Comparison of ENCODE assay signal across 16 mouse cellular contexts in genomic region chr11:40715524-40715923, GRCm38 (mm10). TPM values are rescaled to one million over a fixed set of nuclear protein-coding genes. Genes with fewer than 3 reads are reported as not detected.
DNase-seq lines count a peak whose midpoint lies in the region; TF ChIP-seq lines count a peak whose summit lies in the region.
"Had no signal": no experiment of that assay in that cellular context is flagged by ENCODE, and none has a peak within 500 bp of the region (broad histone marks: within the 10 kb centered on the region; RNA-seq: fewer than 3 reads in every experiment).

No protein-coding gene starts in this region.

- TF ChIP-seq POLR2A in kidney, adult 2 months (IDR thresholded peaks at IDR 0.05; ENCODE audit: low read depth, low read length) = no peak

- no peak overlapping the region for H3K4me3 ChIP-seq in kidney, adult 2 months (ENCODE audit: insufficient read depth, low read depth, low read length)
- H3K4me3 ChIP-seq: forebrain, embryonic 13.5 days; heart, embryonic 13.5 days; hindbrain, embryonic 12.5 days had no signal

- 0 out of 2 replicates have a peak, but pooled peaks have one; percentile 12 for TF ChIP-seq CTCF in kidney, adult 2 months (conservative IDR thresholded peaks at IDR 0.05; ENCODE audit: insufficient read depth, insufficient read length, low read depth, low read length)

- H3K4me1 ChIP-seq in kidney, adult 2 months (ENCODE audit: control insufficient read depth, insufficient read depth, low read length) = no peaks in the 10 kb centered on the region
- H3K4me1 ChIP-seq: forebrain, embryonic 13.5 days; heart, embryonic 13.5 days; hindbrain, embryonic 12.5 days had no signal

- DNase-seq in kidney, adult 2 months = no peak
- DNase-seq in kidney, adult 9 months = no peak
- peak; percentile 49 to 51 for DNase-seq in right cerebral cortex, postnatal 10 days (ENCODE audit: low spot score in 2 of 2)
- no peak for DNase-seq in right cerebral cortex, postnatal 14 days
- peak; percentile 40 for DNase-seq in NIH3T3 (ENCODE audit: low read depth)
- DNase-seq in mesoderm, embryonic 11.5 days (ENCODE audit: low read depth, low spot score) = peak; percentile 7
- DNase-seq in adrenal gland, postnatal 4 days (ENCODE audit: low spot score in 2 of 2) = no peak
- DNase-seq in left cerebral cortex, adult 8-10 months (ENCODE audit: low spot score in 2 of 2) = no peak
- DNase-seq: cerebellum, postnatal 14 days; gastrocnemius, postnatal 14 days; kidney, adult 8-10 months; lung, postnatal 10 days; midbrain, embryonic 14.5 days had no signal

- WGBS in kidney, adult 2 months = 92% methylated on average over 5 of the region's 5 CpGs

- no peak overlapping the region for H3K27ac ChIP-seq in kidney, adult 2 months (ENCODE audit: insufficient read depth, low read depth, low read length)
- H3K27ac ChIP-seq: forebrain, embryonic 13.5 days; heart, embryonic 13.5 days; hindbrain, embryonic 12.5 days had no signal

- H3K36me3 ChIP-seq in kidney, adult 2 months (ENCODE audit: control insufficient read depth, insufficient read depth, low read length) = no peaks in the 10 kb centered on the region

- H3K27me3 ChIP-seq in kidney, adult 2 months (replicated peaks; ENCODE audit: control insufficient read depth, insufficient read depth, low read length) = no peaks in the 10 kb centered on the region
- H3K27me3 ChIP-seq: forebrain, embryonic 13.5 days; heart, embryonic 13.5 days; hindbrain, embryonic 12.5 days had no signal

RNA-seq across cellular contexts. Expression of gene Hmmr, which starts 17.7 kb away (rescaled TPM):
- polyA plus RNA-seq in kidney, adult 2 months (2012; rRNA removed) = 0.31 and 0.35 TPM in 2 replicates
- total RNA-seq in adrenal gland, postnatal 4 days (2021) = 10 to 100 TPM; 13.0 to 14.3 TPM
- under 1 TPM; 0.32 to 0.49 (median 0.42) TPM for total RNA-seq in left cerebral cortex, adult 8-10 months (2022)

RNA-seq across cellular contexts. Expression of gene Nudcd2, which starts 17.9 kb away (rescaled TPM):
- polyA plus RNA-seq in kidney, adult 2 months (2012; rRNA removed) = 7.5 and 9.7 TPM in 2 replicates
- 10 to 100 TPM; 41.6 to 48.3 TPM for total RNA-seq in adrenal gland, postnatal 4 days (2021)
- total RNA-seq in left cerebral cortex, adult 8-10 months (2022) = 10 to 100 TPM; 15.9 to 22.0 (median 18.8) TPM

RNA-seq across cellular contexts. Expression of gene Mat2b, which starts 20.5 kb away (rescaled TPM):
- polyA plus RNA-seq in kidney, adult 2 months (2012; rRNA removed) = 51.7 and 57.2 TPM in 2 replicates
- 100 to 1,000 TPM; 106 to 109 TPM for total RNA-seq in adrenal gland, postnatal 4 days (2021)
- total RNA-seq in left cerebral cortex, adult 8-10 months (2022) = 100 to 1,000 TPM; 149 to 173 (median 160) TPM

RNA-seq across cellular contexts. Expression of gene Ccng1, which starts 39.6 kb away (rescaled TPM):
- polyA plus RNA-seq in kidney, adult 2 months (2012; rRNA removed) = 24.6 and 29.1 TPM in 2 replicates
- 10 to 100 TPM; 47.3 to 47.7 TPM for total RNA-seq in adrenal gland, postnatal 4 days (2021)
- total RNA-seq in left cerebral cortex, adult 8-10 months (2022) = 10 to 100 TPM; 61.2 to 67.9 (median 66.6) TPM

Comparison
In these comparisons a context has a peak if more than half of its experiments do, and no peak if none do; other contexts are left out.
1. DNase-seq: peak in right cerebral cortex, postnatal 10 days (2 of 2), NIH3T3 (single experiment) and mesoderm, embryonic 11.5 days (single experiment); none in kidney, adult 2 months (single experiment), kidney, adult 9 months (single experiment), right cerebral cortex, postnatal 14 days (single experiment), adrenal gland, postnatal 4 days (0 of 2) and left cerebral cortex, adult 8-10 months (0 of 2).
2. RNA of gene Hmmr, which starts 17.7 kb away (total RNA-seq): 13.0 to 14.3 TPM in adrenal gland, postnatal 4 days; 0.32 to 0.49 TPM in left cerebral cortex, adult 8-10 months; every median in the first group is over 4 times any median in the second.